Mouse (Mus musculus) neural tube, embryonic 11.5 days (tissue): ENCODE measurements around the gene Gm42906. TPM values are rescaled to one million over a fixed set of nuclear protein-coding genes. Genes with fewer than 3 reads are reported as not detected.

ENCODE experiments used
- ATAC-seq: fragments of 200-750 bp; cut with Nextera tagmentation; 2 replicates; pipeline ENCODE4 v1.8.0; 2017; ENCODE audit warnings: moderate number of reproducible peaks, mild to moderate bottlenecking, moderate TSS enrichment, moderate library complexity; ENCODE audit not compliant: insufficient read depth, low FRiP score, low TSS enrichment
- DNase-seq: peaks from one replicate; pipeline ENCODE4 v3.0.0-alpha.2; 2015; ENCODE audit warnings: low spot score
- H3K27ac ChIP-seq: fragments of 300-500 bp; sonication (generic); 2 replicates; pipeline ENCODE4 v1.5.1; 2014; ENCODE audit warnings: low read depth, mild to moderate bottlenecking, low read length
- H3K27me3 ChIP-seq: fragments of 300-500 bp; sonication (generic); 2 replicates; pipeline ENCODE4 v1.6.1; 2014; ENCODE audit warnings: mild to moderate bottlenecking, low read length, mixed read lengths; ENCODE audit not compliant: control insufficient read depth, insufficient read depth
- H3K36me3 ChIP-seq: fragments of 300-500 bp; sonication (generic); 2 replicates; pipeline ENCODE4 v1.6.1; 2014; ENCODE audit warnings: mild to moderate bottlenecking, low read length, moderate library complexity, mixed read lengths; ENCODE audit not compliant: control insufficient read depth, insufficient read depth
- H3K4me1 ChIP-seq: fragments of 300-500 bp; sonication (generic); 2 replicates; pipeline ENCODE4 v1.6.1; 2014; ENCODE audit warnings: low read length, mixed read lengths; ENCODE audit not compliant: control insufficient read depth, insufficient read depth
- H3K4me2 ChIP-seq: fragments of 300-500 bp; sonication (generic); 2 replicates; pipeline ENCODE4 v1.6.1; 2014; ENCODE audit warnings: low read depth, mild to moderate bottlenecking, moderate library complexity
- H3K4me3 ChIP-seq: fragments of 300-500 bp; sonication (generic); 2 replicates; pipeline ENCODE4 v1.5.1; 2014; ENCODE audit warnings: low read depth, low read length
- H3K9ac ChIP-seq: fragments of 300-500 bp; sonication (generic); 2 replicates; pipeline ENCODE4 v1.6.1; 2014; ENCODE audit warnings: mild to moderate bottlenecking, low read length
- H3K9me3 ChIP-seq: fragments of 300-500 bp; sonication (generic); 2 replicates; pipeline ENCODE4 v1.6.1; 2016; ENCODE audit warnings: low read length; ENCODE audit not compliant: control insufficient read depth
- WGBS: fragments of 180-500 bp; shearing (Covaris S2); extraction: QIAGEN DNeasy Blood & Tissue Kit; methylation state at CpG from one replicate; pipeline ENCODE4 v1.1.7; 2014; 5-methylcytosine and 5-hydroxymethylcytosine counted together
- polyA plus RNA-seq: library from polyadenylated mRNA; unstranded; fragments of >200 nt; fragmentation: Nextera tagmentation; extraction: Ambion mirVana; gene quantifications from 2 replicates; pipeline ENCODE4 v1.2.1, GENCODE M21; 2014

Gene Gm42906
- polyA plus RNA-seq, 1 experiment from 2014 or later = not detected

DNA sequence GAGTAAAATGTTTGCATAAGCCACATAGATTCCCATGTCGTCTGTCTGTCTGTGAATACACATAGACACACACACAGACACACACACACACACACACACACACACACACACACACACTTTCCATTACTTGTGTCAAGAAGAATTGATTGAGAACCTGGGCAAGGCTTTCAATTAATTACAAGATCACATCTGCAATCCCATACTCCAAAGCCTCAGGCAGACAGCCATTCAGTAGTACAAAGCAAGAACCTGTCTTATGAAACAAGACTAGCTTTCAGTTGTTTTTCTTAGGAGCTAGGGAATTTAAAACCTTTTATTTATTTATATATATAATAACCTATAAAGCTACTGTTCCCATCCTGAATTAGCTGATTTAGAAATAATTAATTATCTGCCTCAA, 78.3 kb downstream of the Gm42906 start:
- Histone ChIP-seq H3K9me3 (no peaks in the 10 kb centered on the region), H3K4me2 (no peak overlapping the region), H3K27ac (no peak overlapping the region), H3K27me3 (no peaks in the 10 kb centered on the region), H3K4me3 (no peak overlapping the region), H3K4me1 (no peaks in the 10 kb centered on the region), H3K36me3 (no peaks in the 10 kb centered on the region), H3K9ac (no peak overlapping the region)
- no peak for DNase-seq
- no peak for ATAC-seq
- 79% methylated on average over 1 of the region's 1 CpGs for WGBS

DNA sequence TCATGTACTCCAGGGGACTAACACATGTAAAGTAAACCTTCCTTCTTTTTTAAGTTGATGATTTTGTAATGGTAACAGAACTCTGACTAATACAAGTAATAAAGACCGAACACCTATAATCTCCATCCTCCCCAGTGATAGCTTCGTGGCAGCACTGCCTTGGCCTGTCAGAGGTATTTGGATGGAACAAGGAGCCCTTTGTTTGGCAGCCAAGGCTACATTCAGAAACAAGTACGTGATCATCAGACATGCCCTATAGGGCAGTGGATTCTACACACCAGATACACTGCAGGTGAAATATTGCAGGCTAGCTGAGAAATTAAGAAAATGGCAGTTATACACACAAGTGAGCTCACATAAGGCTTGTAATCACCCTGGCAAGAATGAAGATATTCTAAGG, 79.5 kb downstream of the Gm42906 start:
- WGBS = 72% methylated on average over 3 of the region's 3 CpGs
- ATAC-seq (no peak), DNase-seq (no peak)
- no peak overlapping the region for H3K4me3 ChIP-seq
- no peak overlapping the region for H3K9ac ChIP-seq
- H3K27me3 ChIP-seq = no peaks in the 10 kb centered on the region
- H3K36me3 ChIP-seq = no peaks in the 10 kb centered on the region
- H3K27ac ChIP-seq = no peak overlapping the region
- no peak overlapping the region for H3K4me2 ChIP-seq
- no peaks in the 10 kb centered on the region for H3K9me3 ChIP-seq
- H3K4me1 ChIP-seq = no peaks in the 10 kb centered on the region

GRCm38 (mm10) chr5:151346626-151347025, 81.3 kb downstream of the Gm42906 start:
- Histone ChIP-seq H3K4me2 (no peak overlapping the region), H3K4me1 (no peaks in the 10 kb centered on the region), H3K27me3 (no peaks in the 10 kb centered on the region), H3K4me3 (no peak overlapping the region), H3K27ac (no peak overlapping the region), H3K9ac (no peak overlapping the region), H3K36me3 (no peaks in the 10 kb centered on the region), H3K9me3 (no peaks in the 10 kb centered on the region)
- DNase-seq (no peak), ATAC-seq (no peak)
- 95% methylated on average over 8 of the region's 8 CpGs for WGBS

DNA sequence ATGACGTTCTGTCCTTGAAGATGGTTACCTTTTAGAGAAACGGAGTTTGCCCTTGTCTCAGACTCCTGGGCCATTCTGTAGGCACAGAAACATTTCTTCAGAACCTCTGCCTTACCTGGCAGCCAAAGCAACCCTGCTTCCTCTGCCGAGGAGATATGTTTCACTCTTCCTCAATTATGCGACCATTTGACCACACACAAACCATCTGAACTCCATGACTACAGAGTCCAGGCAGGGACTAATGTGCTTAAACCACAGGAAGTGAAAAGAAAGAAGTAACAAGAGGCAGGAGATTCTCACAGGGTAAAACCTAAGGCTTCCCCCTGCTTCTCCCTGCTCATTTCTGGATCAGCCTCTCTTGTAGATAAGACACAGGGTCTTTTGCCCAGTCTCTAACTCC, 83.2 kb downstream of the Gm42906 start:
- no peak overlapping the region for H3K4me3 ChIP-seq
- no peaks in the 10 kb centered on the region for H3K9me3 ChIP-seq
- no peaks in the 10 kb centered on the region for H3K27me3 ChIP-seq
- no peak overlapping the region for H3K4me2 ChIP-seq
- no peaks in the 10 kb centered on the region for H3K4me1 ChIP-seq
- no peaks in the 10 kb centered on the region for H3K36me3 ChIP-seq
- ATAC-seq (no peak), DNase-seq (no peak)
- 85% methylated on average over 4 of the region's 4 CpGs for WGBS
- no peak overlapping the region for H3K9ac ChIP-seq
- no peak overlapping the region for H3K27ac ChIP-seq

GRCm38 (mm10) chr5:151333686-151334085, 94.3 kb downstream of the Gm42906 start:
- no peak for DNase-seq
- H3K27me3 ChIP-seq = no peaks in the 10 kb centered on the region
- no peak overlapping the region for H3K4me3 ChIP-seq
- no peak for ATAC-seq
- H3K9ac ChIP-seq = no peak overlapping the region
- H3K4me2 ChIP-seq = no peak overlapping the region
- no peak overlapping the region for H3K27ac ChIP-seq
- H3K4me1 ChIP-seq = no peaks in the 10 kb centered on the region
- no peaks in the 10 kb centered on the region for H3K36me3 ChIP-seq
- H3K9me3 ChIP-seq = no peaks in the 10 kb centered on the region

DNA sequence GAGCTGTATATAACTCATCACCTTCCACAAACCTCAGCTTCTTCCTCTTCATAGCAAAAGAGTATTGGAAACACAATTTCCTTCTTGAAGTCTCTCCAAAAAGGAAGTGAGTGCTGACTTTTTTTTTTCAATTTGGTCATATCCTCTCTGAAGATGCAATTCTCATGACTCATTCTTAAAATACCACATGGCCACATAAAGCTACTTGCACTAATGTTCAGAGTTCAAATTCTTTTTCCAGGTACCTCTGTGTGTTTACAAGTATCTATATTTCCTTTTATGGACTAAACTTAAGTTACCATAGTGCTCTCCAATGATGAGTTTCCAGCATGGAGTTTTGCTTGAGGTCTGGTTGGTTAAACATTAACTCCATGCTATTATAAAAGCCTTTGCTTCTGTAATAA, 94.8 kb downstream of the Gm42906 start:
- no peak for DNase-seq
- Histone ChIP-seq H3K4me1 (no peaks in the 10 kb centered on the region), H3K36me3 (no peaks in the 10 kb centered on the region), H3K27ac (no peak overlapping the region), H3K9me3 (no peaks in the 10 kb centered on the region), H3K9ac (no peak overlapping the region), H3K4me3 (no peak overlapping the region), H3K4me2 (no peak overlapping the region), H3K27me3 (no peaks in the 10 kb centered on the region)
- no peak for ATAC-seq

DNA sequence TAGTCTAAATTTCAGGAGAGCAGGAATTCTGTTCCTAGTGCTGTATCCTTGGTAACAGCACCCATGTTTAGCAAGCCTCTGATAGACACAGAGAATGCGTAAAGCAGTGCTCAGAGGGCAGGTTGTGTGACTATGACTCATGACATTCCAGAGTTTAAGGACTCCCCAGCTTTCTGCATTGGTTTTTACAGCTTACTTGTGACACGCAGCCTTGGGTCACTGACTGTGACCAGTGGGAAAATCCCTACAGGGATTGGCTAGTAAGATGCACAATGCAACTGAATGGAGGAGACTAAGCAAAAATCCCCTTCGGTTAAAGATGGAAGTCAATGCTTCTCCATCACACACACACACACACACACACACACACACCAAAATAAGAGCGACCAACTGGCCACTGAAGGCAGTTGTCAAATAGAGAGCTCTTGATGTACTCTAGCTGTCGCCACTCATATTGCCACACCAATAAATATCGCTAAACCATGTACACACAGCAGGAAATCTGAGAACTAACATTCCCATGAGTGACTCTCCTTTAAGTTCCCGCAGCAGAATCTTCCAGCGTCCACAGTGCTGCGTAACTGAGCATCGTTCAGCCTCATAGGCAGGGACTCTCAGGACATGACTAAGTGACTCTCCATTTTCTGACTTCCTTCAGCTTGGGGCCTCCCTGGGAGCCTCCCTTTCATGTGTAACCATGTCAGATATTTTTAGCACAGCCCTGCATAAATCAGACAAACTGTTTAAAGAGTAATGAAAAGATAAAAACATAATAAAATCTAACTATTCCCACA, 112.0 kb downstream of the Gm42906 start:
- DNase-seq = no peak
- 75% methylated on average over 10 of the region's 10 CpGs for WGBS
- Histone ChIP-seq H3K9ac (no peak overlapping the region), H3K27me3 (no peaks in the 10 kb centered on the region), H3K27ac (no peak overlapping the region), H3K4me3 (no peak overlapping the region), H3K9me3 (no peaks in the 10 kb centered on the region), H3K4me2 (no peak overlapping the region), H3K36me3 (no peaks in the 10 kb centered on the region), H3K4me1 (no peaks in the 10 kb centered on the region)
- ATAC-seq = no peak

DNA sequence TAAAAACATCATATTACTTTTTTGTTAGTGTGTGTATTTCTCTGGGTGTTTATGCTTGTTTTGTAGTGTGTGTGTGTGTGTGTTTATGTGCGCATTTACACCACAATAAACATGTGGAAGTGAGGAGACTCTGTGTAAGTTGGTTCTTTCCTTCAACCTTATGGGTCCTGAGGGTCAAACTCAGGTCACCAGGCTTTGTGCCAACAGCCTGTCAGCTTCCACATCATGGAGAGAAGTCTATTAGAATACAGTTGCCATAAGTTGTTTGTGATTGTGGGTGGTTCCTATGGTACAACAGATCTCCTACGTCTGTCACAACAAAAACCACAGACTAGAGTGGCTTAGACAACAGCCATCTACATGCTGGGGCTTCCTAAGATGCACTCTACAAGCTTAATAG, 127.7 kb downstream of the Gm42906 start:
- Histone ChIP-seq H3K9ac (no peak overlapping the region), H3K9me3 (no peaks in the 10 kb centered on the region), H3K36me3 (no peaks in the 10 kb centered on the region), H3K4me1 (no peaks in the 10 kb centered on the region), H3K4me2 (no peak overlapping the region), H3K27ac (no peak overlapping the region), H3K27me3 (no peaks in the 10 kb centered on the region), H3K4me3 (no peak overlapping the region)
- ATAC-seq (no peak), DNase-seq (no peak)
- 76% methylated on average over 2 of the region's 2 CpGs for WGBS

DNA sequence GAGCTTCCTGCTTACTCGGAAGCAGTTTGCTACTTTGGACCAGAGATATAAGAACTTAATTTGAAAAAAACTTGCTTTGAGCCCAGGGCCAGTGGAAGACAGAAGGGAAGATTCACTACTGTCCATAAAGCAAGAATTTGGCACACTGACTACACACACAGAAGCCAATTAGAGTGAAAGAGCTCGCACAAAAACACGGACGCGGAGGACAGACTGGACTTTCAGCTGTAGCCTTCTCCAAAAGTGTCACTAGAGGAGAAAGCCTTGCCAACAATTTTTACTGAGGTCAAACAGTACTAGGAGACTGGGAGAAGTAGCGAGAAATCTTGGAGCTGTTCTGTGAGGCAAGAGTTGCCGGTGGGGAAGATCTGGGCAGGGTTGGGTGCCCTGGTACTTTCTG, 128.4 kb downstream of the Gm42906 start:
- Histone ChIP-seq H3K9me3 (no peaks in the 10 kb centered on the region), H3K4me3 (no peak overlapping the region), H3K9ac (no peak overlapping the region), H3K36me3 (no peaks in the 10 kb centered on the region), H3K4me2 (no peak overlapping the region), H3K4me1 (no peaks in the 10 kb centered on the region), H3K27ac (no peak overlapping the region), H3K27me3 (no peaks in the 10 kb centered on the region)
- ATAC-seq = no peak
- DNase-seq = no peak
- WGBS = 86% methylated on average over 7 of the region's 7 CpGs
